Mouse (Mus musculus): ENCODE results near the gene Acox3. TPM values are rescaled to one million over a fixed set of nuclear protein-coding genes. Genes with fewer than 3 reads are reported as not detected.

Acox3 gene
- total RNA-seq, 1 experiment: 7.2 TPM

DNA sequence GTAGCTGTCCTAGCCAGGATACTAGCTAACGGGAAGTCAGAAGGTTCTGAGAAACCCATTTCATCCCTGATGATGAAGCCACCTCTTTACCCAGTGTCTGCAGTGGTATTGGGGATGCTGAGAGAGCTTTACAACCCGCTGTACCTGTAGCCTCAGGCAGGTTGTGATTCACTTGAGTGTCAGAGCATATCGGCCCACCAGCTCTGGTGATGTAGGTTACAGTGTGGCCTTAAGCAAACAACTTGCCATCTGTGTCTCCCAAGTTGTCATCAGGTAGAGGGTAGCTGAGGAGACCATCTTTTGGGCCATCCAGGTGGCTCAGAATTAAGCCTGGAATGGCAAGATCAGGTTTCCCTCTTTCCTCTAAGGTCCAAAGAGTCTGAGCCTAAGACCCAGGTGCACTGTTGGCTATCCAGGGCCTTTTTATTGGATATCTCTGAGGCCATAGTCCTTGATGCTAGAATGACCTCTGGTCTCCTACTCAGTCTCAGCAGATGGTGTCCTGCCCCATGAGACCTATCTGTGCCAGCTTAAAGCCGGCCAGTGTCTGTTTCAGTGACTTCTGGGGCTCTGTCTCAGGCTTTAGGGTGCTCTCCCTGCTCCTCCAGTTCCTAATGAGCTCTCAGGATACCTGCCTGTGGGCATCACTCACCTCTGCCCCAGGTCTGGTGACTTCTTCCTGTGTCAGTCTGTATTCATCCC lies 29.9 kb upstream of the Acox3 start:
- no peak for TF ChIP-seq MAFK (IDR thresholded peaks at IDR 0.05; ENCODE audit: insufficient read depth, low read depth, low read length)
- no peak for TF ChIP-seq HCFC1 (IDR thresholded peaks at IDR 0.05; ENCODE audit: borderline replicate concordance, insufficient read depth, low read length)
- no peak for TF ChIP-seq ZNF384 (IDR thresholded peaks at IDR 0.05; ENCODE audit: low read depth, low read length)
- no peak for TF ChIP-seq CHD2 (IDR thresholded peaks at IDR 0.05; ENCODE audit: low read depth, low read length)
- no peak for TF ChIP-seq ZC3H11A (IDR thresholded peaks at IDR 0.05; ENCODE audit: borderline replicate concordance, low read depth, low read length)
- Histone ChIP-seq H3K4me1 (ENCODE audit: control insufficient read depth in 2 of 2, insufficient read depth in 2 of 2, low read length in 2 of 2, poor library complexity in 1 of 2) (no peaks in the 10 kb centered on the region), H3K36me3 (ENCODE audit: control insufficient read depth, insufficient read depth, low read length, poor library complexity, severe bottlenecking) (peaks cover 8% of the 10 kb centered on the region; the same call in 1 of the 2 replicates), H3K9me3 (ENCODE audit: control insufficient read depth, insufficient read depth, low read depth, low read length) (no peaks in the 10 kb centered on the region), H3K9ac (ENCODE audit: insufficient read depth, low read depth, low read length, poor library complexity, severe bottlenecking) (no peak overlapping the region), H3K27ac (ENCODE audit: insufficient read depth, low read depth, low read length, poor library complexity, severe bottlenecking) (no peak overlapping the region), H3K4me3 (ENCODE audit: insufficient read depth in 1 of 2, low read depth in 1 of 2, low read length in 2 of 2, poor library complexity in 1 of 2, severe bottlenecking in 1 of 2) (no peak overlapping the region)
- DNase-seq (ENCODE audit: low read depth, low spot score): no peak
- in situ Hi-C loops (cut with MboI; ENCODE audit: low sequenced_read_pairs in 2 of 2, unreplicated experiment in 2 of 2): no loop called here

GRCm38 (mm10) chr5:35556393-35556792 lies 26.4 kb upstream of the Acox3 start:
- Histone ChIP-seq H3K4me3 (ENCODE audit: insufficient read depth in 1 of 2, low read depth in 1 of 2, low read length in 2 of 2, poor library complexity in 1 of 2, severe bottlenecking in 1 of 2) (no peak overlapping the region), H3K4me1 (ENCODE audit: control insufficient read depth in 2 of 2, insufficient read depth in 2 of 2, low read length in 2 of 2, poor library complexity in 1 of 2) (0 out of 4 replicates have a peak, but pooled peaks cover 0 to 1% of the 10 kb centered on the region in 2 experiments), H3K9me3 (ENCODE audit: control insufficient read depth, insufficient read depth, low read depth, low read length) (no peaks in the 10 kb centered on the region), H3K36me3 (ENCODE audit: control insufficient read depth, insufficient read depth, low read length, poor library complexity, severe bottlenecking) (peaks cover 14% of the 10 kb centered on the region; the same call in 1 of the 2 replicates), H3K9ac (ENCODE audit: insufficient read depth, low read depth, low read length, poor library complexity, severe bottlenecking) (no peak overlapping the region), H3K27ac (ENCODE audit: insufficient read depth, low read depth, low read length, poor library complexity, severe bottlenecking) (no peak overlapping the region)
- no peak for DNase-seq (ENCODE audit: low read depth, low spot score)
- TF ChIP-seq ZC3H11A (IDR thresholded peaks at IDR 0.05; ENCODE audit: borderline replicate concordance, low read depth, low read length) (no peak), ZNF384 (IDR thresholded peaks at IDR 0.05; ENCODE audit: low read depth, low read length) (no peak), HCFC1 (IDR thresholded peaks at IDR 0.05; ENCODE audit: borderline replicate concordance, insufficient read depth, low read length) (no peak), MAFK (IDR thresholded peaks at IDR 0.05; ENCODE audit: insufficient read depth, low read depth, low read length) (no peak), CHD2 (IDR thresholded peaks at IDR 0.05; ENCODE audit: low read depth, low read length) (no peak)
- in situ Hi-C loops (cut with MboI; ENCODE audit: low sequenced_read_pairs in 2 of 2, unreplicated experiment in 2 of 2): no loop called here

DNA sequence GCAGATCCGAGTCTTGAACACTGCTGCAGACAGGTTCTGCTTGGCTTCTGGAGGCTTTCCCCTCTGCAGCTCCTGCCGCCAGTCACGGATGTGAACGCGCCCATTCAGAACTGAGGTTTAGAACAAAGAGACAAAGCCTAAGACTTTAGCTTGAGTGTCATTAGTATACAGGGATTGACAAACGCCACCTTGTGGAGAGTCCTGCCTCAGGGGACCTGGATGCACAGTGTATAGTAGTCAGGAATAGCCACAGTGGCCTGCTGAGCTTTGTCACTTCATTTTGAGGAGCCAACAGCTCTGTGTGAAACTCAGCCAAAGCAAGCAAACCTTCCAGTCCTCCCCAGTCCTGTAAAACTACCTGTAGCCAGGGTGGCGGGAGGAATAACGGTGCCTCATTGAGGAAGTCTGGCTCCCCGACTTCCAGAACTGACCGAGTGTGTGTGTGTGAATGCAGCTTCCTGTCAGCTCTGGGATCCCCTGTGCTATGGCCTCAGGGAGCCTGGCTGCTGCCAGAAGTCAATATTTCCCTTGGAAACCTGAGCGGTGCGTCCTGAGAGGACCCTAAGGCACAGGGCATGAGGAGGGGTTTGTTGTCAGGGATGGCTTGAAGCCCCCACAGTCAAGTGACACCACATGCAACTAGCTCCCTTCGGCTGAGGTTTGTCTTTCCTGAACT lies 24.8 kb upstream of the Acox3 start:
- TF ChIP-seq MAFK (IDR thresholded peaks at IDR 0.05; ENCODE audit: insufficient read depth, low read depth, low read length): no peak
- TF ChIP-seq ZNF384 (IDR thresholded peaks at IDR 0.05; ENCODE audit: low read depth, low read length): no peak
- no peak for TF ChIP-seq CHD2 (IDR thresholded peaks at IDR 0.05; ENCODE audit: low read depth, low read length)
- TF ChIP-seq ZC3H11A (IDR thresholded peaks at IDR 0.05; ENCODE audit: borderline replicate concordance, low read depth, low read length): no peak
- no peak for TF ChIP-seq HCFC1 (IDR thresholded peaks at IDR 0.05; ENCODE audit: borderline replicate concordance, insufficient read depth, low read length)
- H3K27ac ChIP-seq (ENCODE audit: insufficient read depth, low read depth, low read length, poor library complexity, severe bottlenecking): no peak overlapping the region
- H3K36me3 ChIP-seq (ENCODE audit: control insufficient read depth, insufficient read depth, low read length, poor library complexity, severe bottlenecking): peaks cover 30% of the 10 kb centered on the region
- H3K9ac ChIP-seq (ENCODE audit: insufficient read depth, low read depth, low read length, poor library complexity, severe bottlenecking): no peak overlapping the region
- in situ Hi-C loops (cut with MboI; ENCODE audit: low sequenced_read_pairs in 2 of 2, unreplicated experiment in 2 of 2): no loop called here
- no peak overlapping the region for H3K4me3 ChIP-seq (ENCODE audit: insufficient read depth in 1 of 2, low read depth in 1 of 2, low read length in 2 of 2, poor library complexity in 1 of 2, severe bottlenecking in 1 of 2)
- 0 out of 4 replicates have a peak, but pooled peaks cover 0 to 1% of the 10 kb centered on the region in 2 experiments for H3K4me1 ChIP-seq (ENCODE audit: control insufficient read depth in 2 of 2, insufficient read depth in 2 of 2, low read length in 2 of 2, poor library complexity in 1 of 2)
- no peaks in the 10 kb centered on the region for H3K9me3 ChIP-seq (ENCODE audit: control insufficient read depth, insufficient read depth, low read depth, low read length)
- peak; percentile 16 for DNase-seq (ENCODE audit: low read depth, low spot score)

- in situ Hi-C loops (cut with MboI; ENCODE audit: low sequenced_read_pairs in 2 of 2, unreplicated experiment in 2 of 2): no loop called here
- H3K4me3 ChIP-seq (ENCODE audit: insufficient read depth in 1 of 2, low read depth in 1 of 2, low read length in 2 of 2, poor library complexity in 1 of 2, severe bottlenecking in 1 of 2): no peak overlapping the region
- DNase-seq (ENCODE audit: low read depth, low spot score): no peak
- no peaks in the 10 kb centered on the region for H3K9me3 ChIP-seq (ENCODE audit: control insufficient read depth, insufficient read depth, low read depth, low read length)
- no peak overlapping the region for H3K27ac ChIP-seq (ENCODE audit: insufficient read depth, low read depth, low read length, poor library complexity, severe bottlenecking)
- H3K4me1 ChIP-seq (ENCODE audit: control insufficient read depth in 2 of 2, insufficient read depth in 2 of 2, low read length in 2 of 2, poor library complexity in 1 of 2): 0 out of 4 replicates have a peak, but pooled peaks cover 0 to 3% of the 10 kb centered on the region in 2 experiments
- no peak for TF ChIP-seq CHD2 (IDR thresholded peaks at IDR 0.05; ENCODE audit: low read depth, low read length)
- TF ChIP-seq MAFK (IDR thresholded peaks at IDR 0.05; ENCODE audit: insufficient read depth, low read depth, low read length): no peak
- no peak for TF ChIP-seq ZC3H11A (IDR thresholded peaks at IDR 0.05; ENCODE audit: borderline replicate concordance, low read depth, low read length)
- no peak for TF ChIP-seq HCFC1 (IDR thresholded peaks at IDR 0.05; ENCODE audit: borderline replicate concordance, insufficient read depth, low read length)
- no peak for TF ChIP-seq ZNF384 (IDR thresholded peaks at IDR 0.05; ENCODE audit: low read depth, low read length)
- H3K9ac ChIP-seq (ENCODE audit: insufficient read depth, low read depth, low read length, poor library complexity, severe bottlenecking): no peak overlapping the region
- H3K36me3 ChIP-seq (ENCODE audit: control insufficient read depth, insufficient read depth, low read length, poor library complexity, severe bottlenecking): peaks cover 39% of the 10 kb centered on the region
Measured at GRCm38 (mm10) chr5:35559447-35559846, 23.4 kb upstream of the Acox3 start.

Data from ES-E14 (cell line).